Mouse (Mus musculus) v-Abl transformed pro-B cells (cell line): ENCODE measurements around the gene Acot6.
"Not testable (repeated sequence)": the region's sequence is repeated elsewhere in the genome, so short reads cannot be mapped to it uniquely, and the experiment has no call there.

Experiments used
- in situ Hi-C, 2 experiments: fragments of 400-800 bp; cut with MboI; formaldehyde crosslinking; loops; one replicate each; pipeline ENCODE4 v1.15.1; 2025; ENCODE audit not compliant: unreplicated experiment in 2 of 2

Gene Acot6

GRCm38 (mm10) chr12:84100604-84101492 is at the start of gene Acot6:
Acot6 (plus strand) TSS chr12:84100654.
- in situ Hi-C loops, result not testable (repeated sequence)

- in situ Hi-C loops, result loop anchor here in 1 of 2 experiments (25.0 kb wide), 2 partner anchors 338 to 938 kb away; no protein-coding TSS in a partner anchor
Measured at GRCm38 (mm10) chr12:84050744-84051143, 49.7 kb upstream of the Acot6 start.

GRCm38 (mm10) chr12:84051937-84052474 is 48.4 kb upstream of the Acot6 start, which contains the start of gene Acot3:
Acot3 (plus strand) TSS chr12:84052144.
- in situ Hi-C loops, result loop anchor here in 1 of 2 experiments (25.0 kb wide), 2 partner anchors 340 to 940 kb away; no protein-coding TSS in a partner anchor

GRCm38 (mm10) chr12:84052609-84053008 is 47.8 kb upstream of the Acot6 start:
- in situ Hi-C loops, result loop anchor here in 1 of 2 experiments (25.0 kb wide), 2 partner anchors 340 to 940 kb away; no protein-coding TSS in a partner anchor

- in situ Hi-C loops, result loop anchor here in 1 of 2 experiments (25.0 kb wide), 2 partner anchors 341 to 941 kb away; no protein-coding TSS in a partner anchor
Measured at GRCm38 (mm10) chr12:84053173-84053572, 47.3 kb upstream of the Acot6 start.

GRCm38 (mm10) chr12:84053679-84054391 is 46.6 kb upstream of the Acot6 start:
- in situ Hi-C loops, result loop anchor here in 1 of 2 experiments (25.0 kb wide), 2 partner anchors 342 to 942 kb away; no protein-coding TSS in a partner anchor

- in situ Hi-C loops, result loop anchor here in 1 of 2 experiments (25.0 kb wide), 2 partner anchors 349 to 949 kb away; no protein-coding TSS in a partner anchor
Measured at GRCm38 (mm10) chr12:84060946-84061345, 39.5 kb upstream of the Acot6 start.

GRCm38 (mm10) chr12:84062336-84062735 is 38.1 kb upstream of the Acot6 start:
- in situ Hi-C loops, result loop anchor here in 1 of 2 experiments (25.0 kb wide), 2 partner anchors 350 to 950 kb away; no protein-coding TSS in a partner anchor

- in situ Hi-C loops, result loop anchor here in 1 of 2 experiments (25.0 kb wide), 2 partner anchors 351 to 951 kb away; no protein-coding TSS in a partner anchor
Measured at GRCm38 (mm10) chr12:84063228-84063627, 37.2 kb upstream of the Acot6 start.

GRCm38 (mm10) chr12:84063833-84064232 is 36.6 kb upstream of the Acot6 start:
- in situ Hi-C loops, result loop anchor here in 1 of 2 experiments (25.0 kb wide), 2 partner anchors 352 to 952 kb away; no protein-coding TSS in a partner anchor

- in situ Hi-C loops, result loop anchor here in 1 of 2 experiments (25.0 kb wide), 2 partner anchors 352 to 952 kb away; no protein-coding TSS in a partner anchor
Measured at GRCm38 (mm10) chr12:84064621-84065020, 35.8 kb upstream of the Acot6 start.

GRCm38 (mm10) chr12:84067752-84068151 is 32.7 kb upstream of the Acot6 start:
- in situ Hi-C loops, result loop anchor here in 1 of 2 experiments (25.0 kb wide), 2 partner anchors 355 to 955 kb away; no protein-coding TSS in a partner anchor

- in situ Hi-C loops, result loop anchor here in 1 of 2 experiments (25.0 kb wide), 2 partner anchors 356 to 956 kb away; no protein-coding TSS in a partner anchor
Measured at GRCm38 (mm10) chr12:84068296-84068695, 32.2 kb upstream of the Acot6 start.

GRCm38 (mm10) chr12:84068986-84069385 is 31.5 kb upstream of the Acot6 start, which contains the start of gene Acot5:
Acot5 (plus strand) TSS chr12:84069325.
- in situ Hi-C loops, result loop anchor here in 1 of 2 experiments (25.0 kb wide), 2 partner anchors 357 to 957 kb away; no protein-coding TSS in a partner anchor

GRCm38 (mm10) chr12:84069582-84069981 is 30.9 kb upstream of the Acot6 start:
- in situ Hi-C loops, result loop anchor here in 1 of 2 experiments (25.0 kb wide), 2 partner anchors 357 to 957 kb away; no protein-coding TSS in a partner anchor

GRCm38 (mm10) chr12:84071696-84072095 is 28.8 kb upstream of the Acot6 start:
- in situ Hi-C loops, result loop anchor here in 1 of 2 experiments (25.0 kb wide), 2 partner anchors 359 to 959 kb away; no protein-coding TSS in a partner anchor

GRCm38 (mm10) chr12:84077371-84077990 is 23.0 kb upstream of the Acot6 start:
- in situ Hi-C loops, result no loop called here

GRCm38 (mm10) chr12:84083842-84084241 is 16.6 kb upstream of the Acot6 start:
- in situ Hi-C loops, result no loop called here

GRCm38 (mm10) chr12:84084581-84084980 is 15.9 kb upstream of the Acot6 start:
- in situ Hi-C loops, result no loop called here
